In genomic region chr2:59170593-59170992, GRCm38 (mm10) we compare ENCODE assay signal across 22 mouse cellular contexts. TPM values are rescaled to one million over a fixed set of nuclear protein-coding genes. Genes with fewer than 3 reads are reported as not detected.
DNase-seq lines count a peak whose midpoint lies in the region; ATAC-seq and TF ChIP-seq lines count a peak whose summit lies in the region.
"Had no signal": no experiment of that assay in that cellular context is flagged by ENCODE, and none has a peak within 500 bp of the region (broad histone marks: within the 10 kb centered on the region; RNA-seq: fewer than 3 reads in every experiment).

No protein-coding gene starts in this region.

- 0 out of 2 replicates have a peak overlapping the region, but pooled peaks have one; percentile 10 for H3K4me2 ChIP-seq in lung, embryonic 14.5 days
- H3K4me2 ChIP-seq: embryonic facial prominence, embryonic 13.5 days; forebrain, embryonic 12.5 days; hindbrain, embryonic 13.5 days had no signal

- H3K36me3 ChIP-seq in kidney, adult 2 months (ENCODE audit: control insufficient read depth, insufficient read depth, low read length): no peaks in the 10 kb centered on the region
- H3K36me3 ChIP-seq in lung, embryonic 14.5 days (ENCODE audit: insufficient read depth): no peaks in the 10 kb centered on the region
- H3K36me3 ChIP-seq in E14TG2a.4 (ENCODE audit: insufficient read depth, low read length) (0 out of 2 replicates have a peak, but pooled peaks cover under 1% of the 10 kb centered on the region), ES-E14 (ENCODE audit: control insufficient read depth, insufficient read depth, low read length, poor library complexity, severe bottlenecking) (no peaks in the 10 kb centered on the region)
- H3K36me3 ChIP-seq: embryonic facial prominence, embryonic 13.5 days; forebrain, embryonic 12.5 days; heart, embryonic 10.5 days; hindbrain, embryonic 13.5 days had no signal

- peak overlapping the region; percentile 53; the same call in 1 of the 2 replicates for H3K27ac ChIP-seq in kidney, adult 2 months (ENCODE audit: insufficient read depth, low read depth, low read length)
- no peak overlapping the region for H3K27ac ChIP-seq in lung, embryonic 14.5 days (ENCODE audit: low read depth)
- H3K27ac ChIP-seq in ES-E14 (ENCODE audit: insufficient read depth, low read depth, low read length, poor library complexity, severe bottlenecking): peak overlapping the region; percentile 44; the same call in 1 of the 2 replicates
- H3K27ac ChIP-seq: embryonic facial prominence, embryonic 13.5 days; forebrain, embryonic 12.5 days; heart, embryonic 10.5 days; hindbrain, embryonic 13.5 days had no signal

- in situ Hi-C loops in ES-E14 (cut with MboI; ENCODE audit: low sequenced_read_pairs in 2 of 2, unreplicated experiment in 2 of 2): no loop called here

- DNase-seq in kidney, adult 2 months: no peak
- no peak for DNase-seq in kidney, postnatal 14 days
- no peak for DNase-seq in lung, embryonic 14.5 days
- no peak for DNase-seq in lung, postnatal 25 days (ENCODE audit: low spot score)
- DNase-seq in ES-E14 (ENCODE audit: low read depth, low spot score): no peak
- no peak for DNase-seq in layer of hippocampus, postnatal 10 days (ENCODE audit: low spot score in 2 of 2)
- DNase-seq: adrenal gland, postnatal 10 days; cerebellum, adult 11 months; cerebellum, adult 9-11 months; cerebellum, postnatal 36 days; gastrocnemius, postnatal 10 days; heart, adult 18-20 months; heart, postnatal 10 days; heart, postnatal 4 days had no signal

- ATAC-seq in lung, embryonic 14.5 days (ENCODE audit: insufficient read depth): peak; percentile 52
- ATAC-seq: forebrain, embryonic 16.5 days had no signal

- WGBS in kidney, adult 2 months: 97% methylated on average over 5 of the region's 5 CpGs
- 73% methylated on average over 5 of the region's 5 CpGs for WGBS in lung, embryonic 14.5 days

- TF ChIP-seq POLR2A in kidney, adult 2 months (IDR thresholded peaks at IDR 0.05; ENCODE audit: low read depth, low read length): no peak

- H3K9me3 ChIP-seq in lung, embryonic 14.5 days (ENCODE audit: low read depth, low read length): no peaks in the 10 kb centered on the region
- no peaks in the 10 kb centered on the region for H3K9me3 ChIP-seq in E14TG2a.4 (ENCODE audit: low read length)
- no peaks in the 10 kb centered on the region for H3K9me3 ChIP-seq in ES-E14 (ENCODE audit: control insufficient read depth, insufficient read depth, low read depth, low read length)
- H3K9me3 ChIP-seq: embryonic facial prominence, embryonic 13.5 days; forebrain, embryonic 12.5 days; heart, embryonic 10.5 days; hindbrain, embryonic 13.5 days had no signal

- H3K4me3 ChIP-seq in kidney, adult 2 months (ENCODE audit: insufficient read depth, low read depth, low read length): no peak overlapping the region
- H3K4me3 ChIP-seq in lung, embryonic 14.5 days (ENCODE audit: low read depth, low read length): no peak overlapping the region
- peak overlapping the region; percentile 54 for H3K4me3 ChIP-seq in E14TG2a.4 (replicated peaks; ENCODE audit: low read length)
- no peak overlapping the region for H3K4me3 ChIP-seq in ES-E14 (ENCODE audit: insufficient read depth in 1 of 2, low read depth in 1 of 2, low read length in 2 of 2, poor library complexity in 1 of 2, severe bottlenecking in 1 of 2)
- H3K4me3 ChIP-seq: embryonic facial prominence, embryonic 13.5 days; forebrain, embryonic 12.5 days; heart, embryonic 10.5 days; hindbrain, embryonic 13.5 days had no signal

- TF ChIP-seq CTCF in kidney, adult 2 months (conservative IDR thresholded peaks at IDR 0.05; ENCODE audit: insufficient read depth, insufficient read length, low read depth, low read length): no peak
- no peak for TF ChIP-seq CTCF in lung, embryonic 14.5 days (IDR thresholded peaks at IDR 0.05; ENCODE audit: low read depth)
- no peak for TF ChIP-seq CTCF in E14TG2a.4 (conservative IDR thresholded peaks at IDR 0.05; ENCODE audit: low read length)

- no peaks in the 10 kb centered on the region for H3K27me3 ChIP-seq in kidney, adult 2 months (replicated peaks; ENCODE audit: control insufficient read depth, insufficient read depth, low read length)
- H3K27me3 ChIP-seq in lung, embryonic 14.5 days (ENCODE audit: insufficient read depth, low read length): no peaks in the 10 kb centered on the region
- H3K27me3 ChIP-seq in E14TG2a.4 (ENCODE audit: insufficient read depth, low read length): no peaks in the 10 kb centered on the region
- H3K27me3 ChIP-seq: CH12.LX; embryonic facial prominence, embryonic 13.5 days; forebrain, embryonic 12.5 days; hindbrain, embryonic 13.5 days had no signal

- H3K9ac ChIP-seq in lung, embryonic 14.5 days: no peak overlapping the region
- H3K9ac ChIP-seq in ES-E14 (ENCODE audit: insufficient read depth, low read depth, low read length, poor library complexity, severe bottlenecking): no peak overlapping the region
- H3K9ac ChIP-seq: embryonic facial prominence, embryonic 13.5 days; forebrain, embryonic 12.5 days; hindbrain, embryonic 13.5 days had no signal

- peaks cover 28% of the 10 kb centered on the region for H3K4me1 ChIP-seq in kidney, adult 2 months (ENCODE audit: control insufficient read depth, insufficient read depth, low read length)
- H3K4me1 ChIP-seq in lung, embryonic 14.5 days (ENCODE audit: insufficient read depth): peaks cover 11% of the 10 kb centered on the region
- H3K4me1 ChIP-seq in E14TG2a.4 (replicated peaks; ENCODE audit: low read depth, low read length) (peaks cover 96% of the 10 kb centered on the region), ES-E14 (ENCODE audit: control insufficient read depth in 2 of 2, insufficient read depth in 2 of 2, low read length in 2 of 2, poor library complexity in 1 of 2) (peaks cover 2 to 21% of the 10 kb centered on the region in 2 experiments; a peak in 3 of 4 replicates)
- H3K4me1 ChIP-seq: hindbrain, embryonic 13.5 days had no signal

TF ChIP-seq in ES-E14, 5 proteins besides CTCF, POLR2A, EP300 and RAD21:
- TF ChIP-seq MAFK (IDR thresholded peaks at IDR 0.05; ENCODE audit: insufficient read depth, low read depth, low read length): no peak
- no peak for TF ChIP-seq CHD2 (IDR thresholded peaks at IDR 0.05; ENCODE audit: low read depth, low read length)
- TF ChIP-seq ZNF384 (IDR thresholded peaks at IDR 0.05; ENCODE audit: low read depth, low read length): no peak
- no peak for TF ChIP-seq HCFC1 (IDR thresholded peaks at IDR 0.05; ENCODE audit: borderline replicate concordance, insufficient read depth, low read length)
- no peak for TF ChIP-seq ZC3H11A (IDR thresholded peaks at IDR 0.05; ENCODE audit: borderline replicate concordance, low read depth, low read length)
TF ChIP-seq in ES-E14: peak in this region for 0.

RNA-seq across cellular contexts. Expression of gene Pkp4, which starts 9.9 kb away (rescaled TPM):
- 211 and 242 TPM in 2 replicates for polyA plus RNA-seq in kidney, adult 2 months (2012; rRNA removed)
- polyA plus RNA-seq in lung, embryonic 14.5 days (2014; fragmentation: Nextera tagmentation; extraction: Ambion mirVana): 32.4 and 34.8 TPM in 2 replicates
- total RNA-seq in ES-E14 (2012; rRNA removed): 54.3 and 76.0 TPM in 2 replicates
- 100 to 1,000 TPM; 207 to 238 TPM for total RNA-seq in layer of hippocampus, postnatal 10 days (2021)
- total RNA-seq: CH12.LX, MEL had no signal

RNA-seq across cellular contexts. Expression of gene Ccdc148, which starts 10.1 kb away (rescaled TPM):
- 0.90 and 1.0 TPM in 2 replicates for polyA plus RNA-seq in kidney, adult 2 months (2012; rRNA removed)
- polyA plus RNA-seq in lung, embryonic 14.5 days (2014; fragmentation: Nextera tagmentation; extraction: Ambion mirVana): 0.95 and 1.1 TPM in 2 replicates
- 0.21 and 0.27 TPM in 2 replicates for total RNA-seq in ES-E14 (2012; rRNA removed)
- total RNA-seq in layer of hippocampus, postnatal 10 days (2021): 10 to 100 TPM; 11.9 to 12.0 TPM
- total RNA-seq: CH12.LX, MEL had no signal

Comparison
In these comparisons a context has a peak if more than half of its experiments do, and no peak if none do; other contexts are left out.
1. RNA of gene Ccdc148, which starts 10.1 kb away (total RNA-seq): 11.9 to 12.0 TPM in layer of hippocampus, postnatal 10 days; 0.21 to 0.27 TPM in ES-E14; every median in the first group is over 10 times any median in the second.